Mouse (Mus musculus): ENCODE results near the gene Lgals3bp.

GRCm38 (mm10) chr11:118366559-118366958 is 35.3 kb downstream of the Lgals3bp start:
- no peak for TF ChIP-seq CTCF (conservative IDR thresholded peaks at IDR 0.05; ENCODE audit: low read length)
- TF ChIP-seq NANOG (IDR thresholded peaks at IDR 0.05; ENCODE audit: borderline replicate concordance, low read length): no peak
- no peak for TF ChIP-seq POU5F1 (IDR thresholded peaks at IDR 0.05; ENCODE audit: borderline replicate concordance, low read length)

Measured in E14TG2a.4 (cell line).